Mouse (Mus musculus): ENCODE measurements around the gene Pskh1.

The Pskh1 gene

DNA sequence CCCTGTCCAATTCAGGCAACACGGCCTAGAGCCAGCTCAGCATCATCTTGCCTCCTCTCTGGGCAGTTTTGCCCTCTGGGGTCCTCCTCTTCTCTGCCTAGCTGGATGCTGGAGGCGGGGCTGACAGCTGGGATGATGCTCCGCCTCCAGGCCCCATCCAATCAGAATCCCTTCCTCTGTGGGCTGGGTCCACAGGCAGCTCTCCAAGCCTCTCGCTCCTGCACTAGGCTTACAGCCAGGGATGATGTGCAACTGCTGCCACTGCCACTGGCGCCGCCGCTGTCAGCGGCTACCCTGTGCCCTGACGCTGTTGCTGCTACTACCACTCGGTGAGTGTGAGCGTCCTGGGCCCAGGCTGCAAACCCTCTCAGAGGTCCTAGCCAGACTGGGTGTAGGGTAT lies 6.9 kb upstream of the Pskh1 start, which contains the start of gene Nrn1l:
Gene Nrn1l, plus strand, starts transcription at position 229 of the 400 bp plus-strand sequence.
- DNase-seq, result peak in 1 of 2 experiments; percentile 15

- DNase-seq, result no peak
Measured at GRCm38 (mm10) chr8:105897801-105898480, 2.3 kb upstream of the Pskh1 start.

DNA sequence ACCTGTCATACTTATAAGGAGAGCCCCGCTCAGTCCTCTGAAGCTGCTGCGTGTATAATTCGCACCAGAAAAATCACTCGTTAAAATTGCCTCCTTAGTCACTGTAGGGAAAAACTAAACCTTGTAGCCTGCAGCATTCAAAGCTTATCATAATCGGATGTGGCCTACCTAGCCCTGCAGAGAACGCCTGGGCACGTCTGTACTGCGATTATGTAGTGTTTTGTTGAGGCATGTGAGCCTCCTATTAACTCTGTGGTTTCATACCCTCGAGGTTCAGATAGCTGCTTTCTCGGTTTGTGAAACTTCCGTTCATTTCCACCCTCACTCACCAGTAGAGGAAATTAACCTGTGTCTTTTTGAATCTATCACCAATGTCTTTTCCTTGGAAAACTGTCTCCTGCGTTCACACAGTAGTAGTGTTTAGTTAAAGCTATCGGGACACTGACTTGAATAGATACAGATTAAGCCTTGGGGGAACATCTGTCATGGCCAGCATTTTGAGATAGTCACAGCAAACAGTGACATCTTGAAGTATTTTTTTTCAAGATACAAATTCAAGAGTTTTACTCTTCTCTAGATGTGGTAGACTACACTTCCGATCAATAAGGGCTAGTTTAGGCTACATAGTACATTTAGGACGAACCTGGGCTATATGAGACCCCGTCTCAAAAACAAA lies 838 bp downstream of the Pskh1 start:
- peak in 1 of 2 experiments; percentile 5 for DNase-seq

GRCm38 (mm10) chr8:105919390-105919789 lies 19.1 kb downstream of the Pskh1 start:
- no peak for DNase-seq

DNA sequence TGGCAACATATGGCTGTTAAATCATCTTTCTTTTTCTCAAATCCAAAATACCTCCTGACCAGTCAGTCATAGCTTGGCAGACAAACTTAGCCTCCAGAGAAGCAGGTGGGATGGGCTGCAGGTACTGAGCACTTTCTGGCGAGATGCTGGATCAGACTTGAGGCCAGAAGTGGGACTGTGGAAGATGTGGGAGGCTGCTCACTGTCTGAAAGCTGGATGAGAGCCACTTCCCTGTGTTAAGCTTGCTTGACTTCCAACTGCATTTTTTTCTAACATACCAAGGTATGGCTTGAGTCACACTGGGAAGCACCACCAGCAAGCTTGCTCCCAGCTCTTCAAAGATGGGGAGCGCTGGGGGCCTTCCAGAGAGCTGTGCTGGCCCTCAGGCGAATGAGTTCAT lies 24.9 kb downstream of the Pskh1 start:
- no peak for DNase-seq

GRCm38 (mm10) chr8:105930602-105931001 lies 30.4 kb downstream of the Pskh1 start:
- peak; percentile 68 to 88 for DNase-seq

- no peak for DNase-seq
Measured at GRCm38 (mm10) chr8:105931271-105931670, 31.0 kb downstream of the Pskh1 start.

DNA sequence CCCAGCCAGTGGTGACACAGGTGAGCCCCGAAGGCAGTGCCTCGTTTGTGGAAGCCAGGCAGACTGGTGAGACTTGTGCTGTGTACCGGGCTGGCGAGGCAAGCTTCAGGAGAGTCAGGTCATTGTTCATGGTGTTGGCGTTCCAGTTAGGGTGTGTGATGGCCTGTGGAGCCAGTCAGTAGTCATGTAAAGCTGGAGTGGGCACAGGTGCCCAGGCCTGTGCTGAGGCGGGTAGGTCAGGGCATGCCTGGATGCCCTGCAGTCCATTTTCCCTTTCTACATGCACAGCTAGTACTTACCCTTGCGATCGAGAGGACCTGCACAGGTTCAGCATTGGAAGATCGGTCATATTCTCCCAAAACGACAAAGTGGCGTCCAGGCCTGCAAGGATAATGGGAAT lies 32.3 kb downstream of the Pskh1 start:
- no peak for DNase-seq

DNA sequence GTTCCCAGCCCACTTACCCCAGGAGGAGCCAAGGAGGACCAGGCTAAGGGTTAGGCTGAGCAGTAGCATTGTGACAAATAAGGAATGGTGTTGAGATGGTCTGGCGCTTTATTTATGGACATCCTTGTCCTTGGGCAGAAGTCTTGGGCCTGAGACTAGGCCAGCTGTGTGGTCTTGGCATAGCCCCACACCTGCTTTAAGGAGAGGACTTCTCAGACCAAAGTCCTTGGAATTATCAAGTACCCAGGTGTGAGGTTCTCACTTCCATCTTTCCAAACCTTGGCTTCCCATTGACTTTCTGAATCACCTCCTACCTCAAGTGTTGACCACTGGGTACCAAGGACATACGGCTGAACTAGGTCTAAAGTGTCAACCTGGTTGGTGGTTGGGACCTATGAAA lies 33.5 kb downstream of the Pskh1 start, which contains the start of gene Ctrl:
Gene Ctrl, minus strand, starts transcription at position 101 of the 400 bp plus-strand sequence.
- DNase-seq, result no peak

DNA sequence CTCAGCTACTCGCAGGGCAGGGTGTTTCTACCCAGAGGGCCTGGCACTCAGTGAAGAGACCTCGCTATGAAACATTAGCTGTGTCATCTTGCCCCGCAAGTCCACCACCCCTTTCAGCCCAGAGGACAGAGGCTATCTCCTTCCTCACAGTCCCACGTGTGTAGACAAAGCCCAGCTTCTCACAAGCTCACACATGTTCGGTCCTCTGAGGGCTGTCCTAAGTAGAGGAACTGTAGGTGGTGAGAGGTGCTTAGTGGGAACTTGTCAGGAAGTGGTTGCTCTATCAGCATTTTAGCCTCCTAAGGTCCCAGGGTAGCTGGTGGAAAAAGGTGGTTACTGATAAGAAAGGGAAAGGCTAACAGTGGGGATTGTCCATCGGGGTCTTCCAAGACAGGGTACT lies 34.9 kb downstream of the Pskh1 start:
- DNase-seq, result no peak

- no peak for DNase-seq
Measured at GRCm38 (mm10) chr8:105935863-105936603, 35.8 kb downstream of the Pskh1 start.

- peak; percentile 82 for DNase-seq
Measured at GRCm38 (mm10) chr8:105936866-105937475, 36.7 kb downstream of the Pskh1 start.

DNA sequence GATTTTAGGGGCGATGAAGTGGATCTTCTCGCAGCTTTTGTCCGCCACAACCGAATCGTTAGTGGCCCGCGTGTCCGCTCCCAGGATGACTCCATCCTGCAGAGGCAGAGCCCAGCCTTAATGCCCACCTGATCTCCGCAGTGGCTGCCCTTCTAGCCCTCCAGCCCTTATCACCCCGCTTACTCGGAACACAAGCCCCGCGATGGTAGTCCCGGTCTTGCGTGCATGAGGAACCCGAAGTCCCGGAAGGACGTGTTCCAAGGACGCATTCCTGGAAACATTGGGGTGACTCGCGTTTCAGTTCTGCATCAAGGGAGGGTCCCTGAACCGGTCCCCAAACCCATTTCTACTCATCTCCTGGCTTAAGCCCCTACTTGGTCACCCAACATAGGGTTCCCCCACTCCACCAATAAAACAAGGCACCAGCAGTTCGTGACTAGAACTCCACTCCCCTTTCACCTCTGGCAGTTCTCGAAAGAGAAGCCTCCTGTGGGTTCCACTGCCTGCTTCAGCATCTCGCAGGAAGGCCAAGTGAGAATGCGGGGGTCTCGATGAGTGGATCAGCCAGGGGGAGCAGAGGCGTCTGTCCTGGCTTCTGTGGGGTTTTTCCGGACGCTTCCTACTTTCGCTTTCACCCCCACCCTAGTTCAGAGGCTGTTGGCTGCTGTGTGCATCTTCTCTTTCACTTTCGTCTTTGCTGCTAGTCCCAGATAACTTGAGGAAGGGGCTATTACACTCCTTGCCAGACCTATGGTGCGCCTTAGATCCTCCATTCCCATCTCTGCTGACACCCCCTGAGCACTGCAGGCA lies 37.5 kb downstream of the Pskh1 start:
- DNase-seq, result peak; percentile 47 to 57

- DNase-seq, result no peak
Measured at GRCm38 (mm10) chr8:105938306-105938669, 38.0 kb downstream of the Pskh1 start, which contains the start of gene Psmb10. TSS of gene Psmb10 (minus strand) at chr8:105938444.

DNA sequence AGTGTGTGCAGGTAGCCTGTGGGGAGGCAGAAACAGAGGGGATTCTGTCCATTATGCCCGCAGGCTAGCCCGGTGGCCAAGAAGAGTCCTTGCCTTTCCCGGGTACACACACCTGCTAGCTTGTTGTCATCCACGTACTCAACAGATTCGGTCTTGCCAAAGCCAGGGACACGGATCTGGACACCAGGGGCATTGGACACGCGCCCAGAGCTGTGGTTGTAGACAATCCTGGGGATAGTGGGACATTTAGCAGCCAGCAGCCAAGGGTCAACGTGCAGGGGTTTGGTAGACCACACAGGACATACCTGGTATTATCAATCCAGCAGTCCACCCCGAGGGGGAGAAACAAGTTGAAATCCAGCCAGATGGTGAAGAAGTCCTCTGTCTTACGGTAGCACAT lies 41.8 kb downstream of the Pskh1 start:
- no peak for DNase-seq

DNA sequence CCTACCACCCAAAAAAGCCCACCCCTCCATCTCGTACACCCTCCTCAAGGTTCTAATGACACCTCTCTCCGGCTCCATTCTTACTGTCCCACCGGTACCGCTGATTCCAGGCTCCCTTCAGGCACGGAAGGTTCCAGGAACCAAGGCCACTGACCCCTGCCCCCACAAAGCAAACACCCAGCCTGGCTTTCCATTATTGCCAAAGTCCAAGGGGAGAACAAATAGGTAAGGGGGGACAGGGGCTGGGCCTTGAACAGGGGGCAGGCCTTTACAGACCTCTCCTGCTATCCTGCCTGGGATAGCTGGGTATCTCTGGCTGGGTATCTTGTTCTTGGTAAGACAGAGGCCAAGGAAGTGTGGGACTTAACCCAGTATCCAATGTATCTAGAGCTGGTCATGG lies 42.3 kb downstream of the Pskh1 start:
- no peak for DNase-seq

DNA sequence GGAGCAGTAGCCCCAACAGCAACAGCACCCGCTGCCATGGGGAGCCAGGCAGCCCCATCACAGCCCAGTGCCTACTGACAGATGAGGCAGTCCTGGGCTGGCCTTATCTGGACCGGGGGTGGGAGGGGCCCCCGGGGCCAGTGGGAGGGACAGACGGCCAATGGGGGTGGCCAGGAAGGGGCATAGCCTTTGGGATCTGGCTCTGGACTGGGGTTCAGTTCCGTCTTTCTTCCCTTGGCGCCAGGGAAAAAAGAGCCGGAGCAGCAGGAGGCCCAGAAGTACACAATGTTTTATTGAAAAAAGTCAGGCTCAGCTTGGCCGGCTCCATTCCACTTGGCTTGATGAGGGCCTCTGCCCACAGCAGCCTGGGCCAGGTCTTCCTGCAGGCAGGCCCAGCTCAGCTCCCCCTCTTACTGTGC lies 43.1 kb downstream of the Pskh1 start, which contains the start of gene Lcat:
Gene Lcat, minus strand, starts transcription at position 62 of the 419 bp plus-strand sequence.
- DNase-seq, result no peak

GRCm38 (mm10) chr8:105949350-105949749 lies 49.1 kb downstream of the Pskh1 start:
- DNase-seq, result no peak

GRCm38 (mm10) chr8:105951057-105951659 lies 50.9 kb downstream of the Pskh1 start:
- DNase-seq, result no peak

GRCm38 (mm10) chr8:105956556-105956955 lies 56.3 kb downstream of the Pskh1 start:
- no peak for DNase-seq

DNA sequence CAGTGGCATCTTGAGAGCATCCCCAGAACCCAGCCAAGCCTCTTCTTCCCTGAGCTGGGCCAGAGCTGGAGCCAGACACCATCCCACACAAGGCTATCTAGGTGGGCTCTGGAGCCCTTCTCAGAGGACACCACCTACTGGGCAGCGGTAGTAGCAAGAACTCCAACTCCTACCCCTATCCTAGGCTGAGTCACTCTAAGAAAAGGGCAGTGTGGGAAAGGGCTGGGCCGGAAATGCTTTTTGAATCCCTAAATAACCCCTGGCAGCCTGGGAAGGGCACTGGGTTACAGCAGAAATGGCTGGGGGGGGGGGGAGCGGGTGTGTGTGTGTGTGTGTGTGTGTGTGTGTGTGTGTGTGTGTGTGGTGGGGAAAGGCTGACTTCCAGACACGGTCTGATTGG lies 57.6 kb downstream of the Pskh1 start:
- no peak for DNase-seq

DNA sequence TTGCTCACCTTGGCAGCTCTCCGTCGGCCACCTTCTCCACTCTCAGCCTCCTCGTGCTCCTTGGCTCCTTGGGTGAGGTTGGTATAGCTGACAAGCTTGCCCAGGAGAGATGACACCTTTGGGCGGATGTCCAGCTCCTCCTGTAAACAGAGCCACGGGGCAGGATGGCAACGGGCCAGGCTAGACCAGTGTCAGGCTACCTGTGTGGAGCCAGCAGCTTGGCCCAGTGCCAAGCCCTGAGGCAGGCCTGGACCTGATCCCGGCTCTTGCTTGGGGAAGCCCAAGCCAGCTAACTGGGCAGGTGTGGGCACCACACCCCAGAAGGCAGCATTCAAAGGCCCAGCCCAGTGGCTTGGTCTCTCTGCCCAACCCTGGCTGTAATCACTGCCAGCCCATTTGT lies 59.1 kb downstream of the Pskh1 start:
- no peak for DNase-seq

All from spleen, adult 18-20 months (tissue).